Mouse (Mus musculus) mature B cell (primary cell): ENCODE data around the gene G530012D18Rik.
"Not testable (repeated sequence)": the region's sequence is repeated elsewhere in the genome, so short reads cannot be mapped to it uniquely, and the experiment has no call there.

Experiments used
- in situ Hi-C: fragments of 300-500 bp; cut with MboI; formaldehyde crosslinking; loops from 2 replicates; pipeline ENCODE4 v1.14.3; 2019

Gene G530012D18Rik

DNA sequence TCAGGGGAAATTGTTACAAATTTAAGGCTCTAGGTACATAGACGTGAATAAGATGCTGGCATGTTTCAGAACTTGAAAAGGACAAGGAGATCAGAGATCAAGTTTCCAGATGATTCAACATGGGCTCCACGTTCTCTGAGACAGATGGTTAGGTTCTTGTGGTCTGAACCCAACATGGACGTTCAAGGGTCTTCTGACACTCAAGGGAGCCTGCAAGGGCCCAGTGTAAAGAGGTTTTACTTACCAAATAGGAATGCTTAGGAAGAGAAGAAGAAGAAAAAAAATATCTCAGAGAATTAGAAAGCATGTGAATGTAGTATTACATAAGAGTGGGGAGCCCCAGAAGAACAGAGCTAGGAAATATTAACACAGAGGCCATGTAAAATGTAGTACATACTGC, 40.3 kb downstream of the G530012D18Rik start:
- in situ Hi-C loops: not testable (repeated sequence)

DNA sequence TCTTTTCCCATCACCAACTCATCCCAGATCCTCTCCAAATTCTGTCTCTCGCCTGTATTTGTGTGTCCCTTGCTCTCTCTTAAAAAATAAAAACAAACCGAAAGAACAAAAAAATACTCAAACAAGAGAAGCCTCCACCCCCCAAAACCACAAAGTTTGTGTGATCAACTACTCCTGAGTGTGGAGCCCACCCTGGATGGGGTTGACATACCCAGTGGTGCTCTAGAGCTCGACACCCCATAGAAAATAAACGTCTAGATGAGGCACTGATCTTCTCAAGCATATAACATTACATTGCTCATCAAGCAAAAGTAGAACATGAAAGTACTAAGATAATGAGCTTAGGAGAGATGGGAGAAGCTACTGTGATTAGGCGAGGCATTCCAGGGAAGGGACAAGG, 41.7 kb downstream of the G530012D18Rik start:
- in situ Hi-C loops: not testable (repeated sequence)

DNA sequence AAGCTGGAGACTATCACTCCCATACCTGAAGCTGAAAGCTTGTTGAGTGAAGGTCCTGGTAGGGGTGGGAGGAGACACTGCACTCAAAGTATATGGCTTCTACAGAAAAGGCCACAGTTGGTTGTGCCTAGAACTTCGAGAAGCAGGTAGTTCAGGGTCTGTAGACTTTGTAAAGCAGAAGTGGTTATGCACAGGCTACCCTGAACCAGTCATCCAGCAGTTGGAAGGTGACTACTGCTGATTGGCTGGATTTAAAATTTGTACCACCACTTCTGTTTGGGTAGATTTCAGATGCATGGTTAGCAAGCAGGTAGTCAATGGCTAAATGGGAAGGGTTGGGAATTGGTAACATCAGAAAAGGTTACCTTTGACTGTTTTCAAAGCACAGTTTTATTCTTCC, 43.2 kb downstream of the G530012D18Rik start:
- in situ Hi-C loops: not testable (repeated sequence)
